Mouse (Mus musculus) hindbrain, embryonic 16.5 days (tissue): ENCODE data around the gene Scyl2. TPM values are rescaled to one million over a fixed set of nuclear protein-coding genes. Genes with fewer than 3 reads are reported as not detected.

Source experiments
- ATAC-seq: fragments of 200-750 bp; cut with Nextera tagmentation; 2 replicates; pipeline ENCODE4 v1.8.0; 2017; ENCODE audit warnings: moderate TSS enrichment, moderate library complexity
- H3K27ac ChIP-seq: fragments of 300-500 bp; sonication (generic); 2 replicates; pipeline ENCODE4 v1.5.1; 2014; ENCODE audit warnings: low read depth, mild to moderate bottlenecking, control low read depth, low read length, moderate library complexity
- H3K27me3 ChIP-seq: fragments of 300-500 bp; sonication (generic); replicated peaks from 2 replicates; pipeline ENCODE4 v1.6.1; 2014; ENCODE audit warnings: low read length; ENCODE audit not compliant: control insufficient read depth, insufficient read depth
- H3K36me3 ChIP-seq: fragments of 300-500 bp; sonication (generic); 2 replicates; pipeline ENCODE4 v1.6.1; 2014; ENCODE audit warnings: mild to moderate bottlenecking, low read length, moderate library complexity, mixed read lengths; ENCODE audit not compliant: control insufficient read depth, insufficient read depth
- H3K4me1 ChIP-seq: fragments of 300-500 bp; sonication (generic); 2 replicates; pipeline ENCODE4 v1.6.1; 2014; ENCODE audit warnings: low read depth, low read length; ENCODE audit not compliant: control insufficient read depth, insufficient read depth
- H3K4me2 ChIP-seq: fragments of 300-500 bp; sonication (generic); 2 replicates; pipeline ENCODE4 v1.6.1; 2014; ENCODE audit warnings: mild to moderate bottlenecking, low read length, control low read depth, moderate library complexity
- H3K4me3 ChIP-seq: fragments of 300-500 bp; sonication (generic); 2 replicates; pipeline ENCODE4 v1.5.1; 2014; ENCODE audit warnings: mild to moderate bottlenecking, low read length, control low read depth, moderate library complexity
- H3K9ac ChIP-seq: fragments of 300-500 bp; sonication (generic); 2 replicates; pipeline ENCODE4 v1.6.1; 2014; ENCODE audit warnings: low read depth, mild to moderate bottlenecking, control low read depth, low read length, moderate library complexity
- H3K9me3 ChIP-seq: fragments of 300-500 bp; sonication (generic); 2 replicates; pipeline ENCODE4 v1.6.1; 2014; ENCODE audit warnings: mild to moderate bottlenecking, low read length, moderate library complexity; ENCODE audit not compliant: control insufficient read depth
- WGBS: fragments of 180-500 bp; shearing (Covaris S2); extraction: QIAGEN DNeasy Blood & Tissue Kit; methylation state at CpG from one replicate; pipeline ENCODE4 v1.1.7; 2014; 5-methylcytosine and 5-hydroxymethylcytosine counted together
- polyA plus RNA-seq: library from polyadenylated mRNA; unstranded; fragments of >200 nt; fragmentation: Nextera tagmentation; extraction: Ambion mirVana; gene quantifications from 2 replicates; pipeline ENCODE4 v1.2.1, GENCODE M21; 2015

The Scyl2 gene
- polyA plus RNA-seq, 1 experiment from 2014 or later, result 7.0 TPM

DNA sequence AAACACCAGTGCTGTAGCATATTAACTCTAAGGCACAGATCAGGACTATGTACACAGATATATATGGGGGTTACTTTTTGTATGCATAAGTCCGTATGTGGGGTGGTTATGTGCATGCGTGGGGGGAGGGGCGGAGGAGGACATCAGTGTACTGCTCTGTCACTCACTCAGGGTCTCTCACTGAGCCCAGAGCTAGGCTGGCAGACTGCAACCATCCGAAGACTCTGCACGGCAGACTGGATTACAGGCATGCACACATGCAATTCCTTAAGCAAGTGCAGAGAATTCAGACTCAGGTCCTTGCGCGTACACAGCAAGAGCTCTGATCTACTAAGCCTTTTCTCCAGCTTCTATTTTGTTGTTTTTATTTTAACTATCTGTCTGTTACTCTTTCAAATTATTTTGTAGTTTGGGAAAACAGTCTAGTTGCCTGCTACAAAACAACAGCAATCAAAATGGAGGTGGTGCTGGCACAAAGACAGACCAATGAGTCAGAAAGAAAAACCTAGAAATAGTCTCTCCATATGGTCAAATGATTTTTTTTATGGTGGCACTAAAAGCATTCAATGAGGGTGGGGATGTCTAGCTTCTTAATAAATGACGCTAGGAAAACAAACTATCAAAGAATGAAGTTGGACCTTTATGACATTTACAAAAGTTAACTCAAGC lies 21.0 kb downstream of the Scyl2 start:
- WGBS, result 91% methylated on average over 8 of the region's 8 CpGs
- Histone ChIP-seq H3K4me1 (no peaks in the 10 kb centered on the region), H3K27me3 (no peaks in the 10 kb centered on the region), H3K4me2 (no peak overlapping the region), H3K9me3 (no peaks in the 10 kb centered on the region), H3K27ac (no peak overlapping the region), H3K36me3 (peaks cover 3% of the 10 kb centered on the region; the same call in 1 of the 2 replicates), H3K9ac (no peak overlapping the region), H3K4me3 (no peak overlapping the region)
- no peak for ATAC-seq

GRCm38 (mm10) chr10:89656366-89656765 lies 29.7 kb downstream of the Scyl2 start:
- Histone ChIP-seq H3K4me2 (no peak overlapping the region), H3K9me3 (no peaks in the 10 kb centered on the region), H3K9ac (no peak overlapping the region), H3K36me3 (peaks cover 34% of the 10 kb centered on the region), H3K4me3 (no peak overlapping the region), H3K4me1 (no peaks in the 10 kb centered on the region), H3K27ac (no peak overlapping the region), H3K27me3 (no peaks in the 10 kb centered on the region)
- 74% methylated on average over 5 of the region's 5 CpGs for WGBS
- no peak for ATAC-seq

DNA sequence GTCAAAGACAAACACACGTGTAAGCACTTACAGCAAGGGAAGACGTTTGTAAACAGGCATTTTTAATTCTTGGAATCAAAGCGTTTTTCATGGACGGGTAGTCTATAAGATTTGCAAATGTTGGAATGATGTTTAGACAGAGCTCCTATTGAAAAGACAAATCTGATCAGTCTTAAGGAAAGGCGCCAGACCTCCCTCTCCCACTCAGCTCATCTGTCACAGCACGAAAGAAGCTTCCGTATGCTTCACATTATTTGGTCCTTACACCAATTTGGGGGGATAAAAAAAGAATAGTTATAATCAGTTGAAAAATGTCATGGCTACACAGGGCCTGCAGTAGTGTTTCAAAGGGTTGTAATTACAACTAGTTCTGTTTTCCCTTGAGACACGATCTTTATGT lies 33.2 kb downstream of the Scyl2 start:
- no peaks in the 10 kb centered on the region for H3K4me1 ChIP-seq
- H3K9ac ChIP-seq, result no peak overlapping the region
- whole genome bisulfite sequencing, result 87% methylated on average over 8 of the region's 8 CpGs
- H3K36me3 ChIP-seq, result peaks cover 38% of the 10 kb centered on the region
- H3K9me3 ChIP-seq, result no peaks in the 10 kb centered on the region
- no peak for ATAC-seq
- no peak overlapping the region for H3K27ac ChIP-seq
- no peak overlapping the region for H3K4me2 ChIP-seq
- no peaks in the 10 kb centered on the region for H3K27me3 ChIP-seq
- H3K4me3 ChIP-seq, result no peak overlapping the region

GRCm38 (mm10) chr10:89651691-89652090 lies 34.4 kb downstream of the Scyl2 start:
- Histone ChIP-seq H3K4me3 (no peak overlapping the region), H3K9ac (no peak overlapping the region), H3K36me3 (peaks cover 31% of the 10 kb centered on the region), H3K27me3 (no peaks in the 10 kb centered on the region), H3K4me1 (no peaks in the 10 kb centered on the region), H3K4me2 (no peak overlapping the region), H3K9me3 (no peaks in the 10 kb centered on the region), H3K27ac (no peak overlapping the region)
- 96% methylated on average over 1 of the region's 1 CpGs for WGBS
- no peak for ATAC-seq

DNA sequence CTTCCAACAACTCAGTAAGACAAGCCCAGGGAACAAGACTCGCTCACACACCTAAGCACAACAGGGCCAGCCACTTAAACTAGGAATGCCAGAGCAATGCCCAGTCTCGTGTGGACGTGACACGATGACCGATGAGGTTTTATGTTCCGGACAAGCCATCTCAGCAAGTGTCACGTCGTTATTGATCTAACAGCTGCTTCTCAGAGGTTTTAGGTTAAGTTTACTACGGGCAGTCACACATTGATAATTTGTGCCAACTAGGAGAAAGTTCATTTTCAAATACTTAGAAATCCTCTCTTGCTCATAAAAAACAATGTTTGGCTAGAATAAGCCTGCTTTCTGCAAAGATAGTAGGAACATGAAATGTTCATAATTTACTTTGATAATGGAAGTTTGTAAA lies 39.2 kb downstream of the Scyl2 start:
- H3K27me3 ChIP-seq, result no peaks in the 10 kb centered on the region
- no peak for ATAC-seq
- H3K4me2 ChIP-seq, result no peak overlapping the region
- peaks cover 29% of the 10 kb centered on the region for H3K36me3 ChIP-seq
- H3K9ac ChIP-seq, result no peak overlapping the region
- no peaks in the 10 kb centered on the region for H3K9me3 ChIP-seq
- no peak overlapping the region for H3K27ac ChIP-seq
- WGBS, result 90% methylated on average over 9 of the region's 9 CpGs
- H3K4me3 ChIP-seq, result no peak overlapping the region
- H3K4me1 ChIP-seq, result no peaks in the 10 kb centered on the region

GRCm38 (mm10) chr10:89637001-89637400 lies 49.1 kb downstream of the Scyl2 start:
- Histone ChIP-seq H3K4me3 (no peak overlapping the region), H3K4me2 (no peak overlapping the region), H3K36me3 (peaks cover 25% of the 10 kb centered on the region), H3K9ac (no peak overlapping the region), H3K27me3 (no peaks in the 10 kb centered on the region), H3K27ac (no peak overlapping the region), H3K9me3 (no peaks in the 10 kb centered on the region), H3K4me1 (no peaks in the 10 kb centered on the region)
- no peak for ATAC-seq
- 94% methylated on average over 3 of the region's 3 CpGs for WGBS

- Histone ChIP-seq H3K4me2 (no peak overlapping the region), H3K9me3 (no peaks in the 10 kb centered on the region), H3K27ac (no peak overlapping the region), H3K4me3 (no peak overlapping the region), H3K9ac (no peak overlapping the region), H3K27me3 (no peaks in the 10 kb centered on the region), H3K4me1 (no peaks in the 10 kb centered on the region), H3K36me3 (peaks cover 7% of the 10 kb centered on the region)
- ATAC-seq, result peak; percentile 91
- 74% methylated on average over 5 of the region's 5 CpGs for WGBS
These were observed 51.1 kb downstream of the Scyl2 start for GRCm38 (mm10) chr10:89635018-89635417.

DNA sequence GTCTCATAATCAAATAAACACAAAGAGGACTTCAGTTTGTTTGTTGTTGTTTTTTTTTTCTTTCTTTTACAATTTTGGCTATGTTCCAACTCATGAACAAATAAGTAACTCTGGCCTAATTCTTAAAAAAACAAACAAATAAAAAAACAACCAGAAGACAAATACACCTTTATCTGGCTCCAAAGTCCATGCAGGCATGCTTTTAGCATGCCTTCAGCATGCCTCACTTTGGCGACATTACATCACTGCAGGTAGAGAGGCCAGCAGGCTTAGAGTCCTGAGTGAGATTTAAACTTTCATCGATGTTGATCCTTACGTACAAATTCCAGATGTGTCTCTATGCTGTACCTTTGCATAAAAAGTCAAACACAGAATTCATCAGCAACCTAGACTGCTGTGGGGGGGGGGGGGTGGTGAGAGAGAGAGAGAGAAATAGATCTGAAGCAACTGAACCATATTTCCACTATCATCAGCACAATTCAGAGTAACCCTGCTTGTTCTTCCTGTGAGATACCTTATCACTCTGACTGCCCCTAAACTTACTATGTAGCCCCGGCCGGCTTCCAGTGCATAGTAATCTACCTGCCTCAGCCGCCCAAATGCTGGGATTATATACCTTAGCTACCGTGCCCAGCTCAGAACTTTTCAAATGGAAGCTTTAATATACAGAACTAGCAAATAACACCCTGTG lies 52.2 kb downstream of the Scyl2 start:
- WGBS, result 94% methylated on average over 7 of the region's 7 CpGs
- H3K9ac ChIP-seq, result no peak overlapping the region
- H3K4me2 ChIP-seq, result no peak overlapping the region
- no peaks in the 10 kb centered on the region for H3K27me3 ChIP-seq
- H3K4me1 ChIP-seq, result no peaks in the 10 kb centered on the region
- no peak overlapping the region for H3K27ac ChIP-seq
- no peak overlapping the region for H3K4me3 ChIP-seq
- peaks cover 3% of the 10 kb centered on the region for H3K36me3 ChIP-seq
- ATAC-seq, result no peak
- H3K9me3 ChIP-seq, result no peaks in the 10 kb centered on the region

- Histone ChIP-seq H3K4me3 (no peak overlapping the region), H3K27me3 (no peaks in the 10 kb centered on the region), H3K9me3 (no peaks in the 10 kb centered on the region), H3K4me2 (no peak overlapping the region), H3K4me1 (no peaks in the 10 kb centered on the region), H3K9ac (no peak overlapping the region), H3K36me3 (no peaks in the 10 kb centered on the region), H3K27ac (no peak overlapping the region)
- WGBS, result 92% methylated on average over 4 of the region's 4 CpGs
- no peak for ATAC-seq
These were observed 53.0 kb downstream of the Scyl2 start for GRCm38 (mm10) chr10:89633121-89633520.
